Mouse (Mus musculus) right cerebral cortex, postnatal 4 days (tissue): ENCODE results near the gene Lrmda.

ENCODE experiments used
- DNase-seq: peaks from one replicate; pipeline ENCODE4 v3.0.0-alpha.2; 2022

Gene Lrmda

GRCm38 (mm10) chr14:22259376-22260032 lies 240.0 kb downstream of the Lrmda start:
- DNase-seq: no peak

- no peak for DNase-seq
Observed at GRCm38 (mm10) chr14:22260033-22260419, 240.5 kb downstream of the Lrmda start.

- DNase-seq: no peak
Observed at GRCm38 (mm10) chr14:22265229-22265905, 245.9 kb downstream of the Lrmda start.

- no peak for DNase-seq
Observed at GRCm38 (mm10) chr14:22269812-22270211, 250.3 kb downstream of the Lrmda start.

- DNase-seq: no peak
Observed at GRCm38 (mm10) chr14:22278053-22278452, 258.5 kb downstream of the Lrmda start.

- DNase-seq: no peak
Observed at GRCm38 (mm10) chr14:22279591-22279990, 260.1 kb downstream of the Lrmda start.

GRCm38 (mm10) chr14:22281630-22282029 lies 262.1 kb downstream of the Lrmda start:
- DNase-seq: no peak

GRCm38 (mm10) chr14:22282847-22283246 lies 263.3 kb downstream of the Lrmda start:
- no peak for DNase-seq

- no peak for DNase-seq
Observed at GRCm38 (mm10) chr14:22283722-22284121, 264.2 kb downstream of the Lrmda start.

- DNase-seq: no peak
Observed at GRCm38 (mm10) chr14:22284823-22285517, 265.5 kb downstream of the Lrmda start.

- no peak for DNase-seq
Observed at GRCm38 (mm10) chr14:22285826-22286225, 266.3 kb downstream of the Lrmda start.

GRCm38 (mm10) chr14:22288179-22288578 lies 268.7 kb downstream of the Lrmda start:
- no peak for DNase-seq

- DNase-seq: no peak
Observed at GRCm38 (mm10) chr14:22289380-22289922, 269.9 kb downstream of the Lrmda start.

GRCm38 (mm10) chr14:22294371-22294770 lies 274.9 kb downstream of the Lrmda start:
- no peak for DNase-seq

GRCm38 (mm10) chr14:22296655-22297239 lies 277.2 kb downstream of the Lrmda start:
- DNase-seq: no peak

- DNase-seq: no peak
Observed at GRCm38 (mm10) chr14:22306759-22307158, 287.2 kb downstream of the Lrmda start.

GRCm38 (mm10) chr14:22308059-22308458 lies 288.5 kb downstream of the Lrmda start:
- DNase-seq: no peak

- DNase-seq: no peak
Observed at GRCm38 (mm10) chr14:22323058-22323457, 303.5 kb downstream of the Lrmda start.

GRCm38 (mm10) chr14:22323530-22324292 lies 304.2 kb downstream of the Lrmda start:
- no peak for DNase-seq

- DNase-seq: no peak
Observed at GRCm38 (mm10) chr14:22326218-22326964, 306.9 kb downstream of the Lrmda start.

- DNase-seq: no peak
Observed at GRCm38 (mm10) chr14:22329191-22329590, 309.7 kb downstream of the Lrmda start.
